Mouse (Mus musculus) thymus, postnatal 36 days (tissue): ENCODE measurements around the gene Fam174b.

Experiments
- DNase-seq, 2 experiments: peaks; one replicate each; pipeline ENCODE4 v3.0.0; 2022; ENCODE audit warnings: mixed read lengths in 2 of 2

Gene Fam174b

DNA sequence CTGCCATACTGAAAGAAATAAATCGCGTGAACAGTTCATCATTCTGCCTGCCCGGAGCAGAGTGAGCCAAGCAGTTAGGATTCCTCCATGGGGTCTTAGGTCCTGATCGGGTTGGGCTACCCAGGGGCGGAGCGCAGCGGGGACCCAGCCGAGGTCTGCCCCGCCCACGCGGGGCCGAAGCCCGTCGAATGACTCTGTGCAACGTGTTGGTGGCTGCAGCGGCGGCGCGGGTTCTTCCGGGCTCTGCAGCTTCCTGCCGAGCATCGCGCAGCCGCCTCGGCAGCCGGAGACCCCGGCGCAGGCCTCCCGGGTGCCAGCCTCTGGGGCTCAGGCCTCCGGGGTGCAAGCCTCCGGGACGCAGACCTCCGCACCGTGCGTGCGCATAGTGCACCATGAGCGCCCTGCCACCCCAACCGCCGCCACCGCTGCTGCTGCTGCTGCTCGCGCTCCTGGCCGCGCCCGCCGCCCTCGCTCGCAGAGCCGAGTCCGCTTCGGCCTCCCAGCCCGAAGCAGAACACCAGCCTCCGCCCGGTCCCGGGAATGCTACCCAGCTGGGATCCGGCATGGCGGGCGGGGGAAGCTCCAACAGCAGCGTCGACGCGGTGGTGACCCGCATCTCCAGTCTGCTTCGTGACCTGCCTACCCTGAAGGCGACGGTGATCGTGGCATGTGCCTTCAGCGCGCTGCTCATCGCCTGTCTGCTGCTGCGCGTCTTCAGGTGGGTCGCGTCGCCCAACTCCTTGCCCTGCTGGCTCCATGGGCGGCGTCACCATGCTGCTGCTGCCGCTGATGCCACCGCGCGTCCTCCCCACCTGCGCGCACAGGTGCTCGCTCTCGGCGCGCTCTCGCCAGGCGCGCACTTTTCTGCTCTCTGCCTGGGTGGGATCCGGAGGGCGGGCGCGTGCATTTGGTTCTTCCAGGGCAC lies at the start of gene Fam174b:
Fam174b (plus strand) TSS at position 192 of the 925 bp plus-strand sequence.
- DNase-seq = peak; percentile 58 to 67

DNA sequence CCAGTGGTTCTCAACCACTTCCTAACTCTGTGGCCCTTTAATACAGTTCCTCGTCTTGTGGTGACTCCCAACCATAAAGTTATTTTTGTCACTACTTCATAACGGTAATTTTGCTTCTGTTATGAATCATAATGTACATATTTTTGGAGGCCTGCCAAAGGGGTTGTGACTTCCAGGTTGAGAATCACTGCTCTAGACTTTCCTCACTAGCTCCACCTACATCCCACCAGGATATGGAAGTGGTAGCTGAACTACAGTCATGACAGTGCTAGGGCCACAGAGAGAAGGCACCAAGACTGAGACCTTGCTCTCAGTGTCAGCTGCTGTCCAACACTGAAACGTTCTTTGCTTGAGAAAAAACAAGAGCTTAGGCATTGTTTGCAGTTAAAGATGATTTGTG lies 43.0 kb upstream of the Fam174b start:
- no peak for DNase-seq

DNA sequence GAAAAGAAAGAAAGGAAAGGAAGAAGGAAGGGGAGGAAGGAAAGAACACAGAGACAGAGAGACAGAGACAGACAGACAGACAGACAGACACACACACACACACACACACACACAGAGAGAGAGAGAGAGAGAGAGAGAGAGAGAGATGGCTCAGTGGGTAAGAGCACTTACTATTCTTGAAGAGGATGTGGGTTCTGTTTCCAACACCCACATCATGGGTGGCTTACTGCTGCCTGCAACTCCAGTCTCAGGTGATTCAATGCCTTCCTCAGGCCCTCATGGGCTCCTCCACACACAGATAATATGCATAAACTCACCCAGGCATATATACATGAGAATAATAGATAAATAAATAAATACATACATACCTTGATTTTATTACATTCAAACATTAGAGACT lies 35.8 kb upstream of the Fam174b start:
- DNase-seq = no peak

- DNase-seq = no peak
Measured at GRCm38 (mm10) chr7:73713506-73713905, 26.6 kb upstream of the Fam174b start.

GRCm38 (mm10) chr7:73715928-73716749 lies 24.0 kb upstream of the Fam174b start:
- DNase-seq = no peak

GRCm38 (mm10) chr7:73716841-73717240 lies 23.3 kb upstream of the Fam174b start:
- DNase-seq = no peak

- DNase-seq = no peak
Measured at GRCm38 (mm10) chr7:73718031-73718430, 22.1 kb upstream of the Fam174b start.

DNA sequence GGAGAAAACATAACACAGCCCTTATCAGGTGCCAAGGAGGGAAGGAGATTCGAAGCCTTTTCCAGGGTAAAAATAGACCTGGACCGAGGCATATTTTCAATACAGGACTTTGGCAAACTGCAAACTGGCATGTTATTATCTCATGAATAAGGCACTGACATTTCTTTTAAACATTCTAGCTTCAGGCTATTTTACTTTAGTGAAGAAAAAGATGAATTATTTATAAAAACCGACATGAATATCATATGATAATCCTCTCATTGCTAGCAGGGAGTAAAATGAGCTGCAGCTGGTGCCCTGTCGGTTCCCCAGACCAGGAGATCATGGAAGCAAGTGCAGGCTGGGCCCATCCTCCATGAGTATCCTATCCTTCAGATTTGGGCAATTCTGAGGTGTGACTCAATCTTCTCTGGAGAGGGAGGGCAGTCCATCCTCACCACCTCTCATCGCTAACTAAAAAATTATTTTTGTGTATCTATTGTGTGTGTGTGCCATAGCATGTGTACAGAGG lies 21.6 kb upstream of the Fam174b start:
- DNase-seq = no peak

- DNase-seq = no peak
Measured at GRCm38 (mm10) chr7:73721046-73721445, 19.1 kb upstream of the Fam174b start.

DNA sequence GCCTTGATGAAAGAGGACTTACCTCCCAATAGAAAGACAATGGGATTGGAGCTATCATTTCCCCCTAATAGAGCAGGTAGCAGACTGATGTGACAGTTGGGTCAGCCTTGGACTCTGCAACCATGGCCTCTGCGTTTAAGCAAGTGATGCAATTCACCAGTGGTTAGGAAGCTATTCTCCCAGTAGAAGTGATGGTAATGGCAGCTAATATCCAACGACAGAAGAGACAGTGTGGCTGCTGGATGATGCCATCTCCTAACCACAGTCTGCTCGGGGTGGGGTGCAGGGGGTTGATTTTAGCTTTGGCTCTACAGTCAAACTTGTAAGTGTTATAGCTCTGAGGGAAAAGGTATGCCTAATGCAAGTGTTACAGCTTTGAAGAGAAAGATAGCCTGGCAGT lies 18.3 kb upstream of the Fam174b start:
- DNase-seq = no peak

DNA sequence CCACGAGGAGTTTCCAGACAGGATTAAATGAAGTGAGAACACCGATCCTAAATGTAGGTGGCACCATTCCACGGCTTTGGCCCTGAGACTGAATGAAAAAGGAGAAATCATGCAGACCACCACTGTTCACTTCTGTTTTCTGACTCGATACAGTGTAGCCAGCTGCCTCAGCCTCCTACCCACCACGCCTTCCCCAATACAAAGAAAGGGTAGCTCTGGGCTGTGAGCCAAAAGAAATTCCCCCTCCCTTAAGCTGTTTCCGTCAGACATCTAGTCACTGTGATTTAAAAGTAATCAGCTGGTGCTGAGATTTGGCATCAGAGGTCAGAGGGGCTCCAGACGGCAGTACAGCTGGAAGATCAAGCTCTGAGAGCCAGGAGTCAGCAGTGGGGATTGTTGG lies 10.2 kb upstream of the Fam174b start:
- DNase-seq = no peak

GRCm38 (mm10) chr7:73730430-73731022 lies 9.6 kb upstream of the Fam174b start:
- DNase-seq = no peak

DNA sequence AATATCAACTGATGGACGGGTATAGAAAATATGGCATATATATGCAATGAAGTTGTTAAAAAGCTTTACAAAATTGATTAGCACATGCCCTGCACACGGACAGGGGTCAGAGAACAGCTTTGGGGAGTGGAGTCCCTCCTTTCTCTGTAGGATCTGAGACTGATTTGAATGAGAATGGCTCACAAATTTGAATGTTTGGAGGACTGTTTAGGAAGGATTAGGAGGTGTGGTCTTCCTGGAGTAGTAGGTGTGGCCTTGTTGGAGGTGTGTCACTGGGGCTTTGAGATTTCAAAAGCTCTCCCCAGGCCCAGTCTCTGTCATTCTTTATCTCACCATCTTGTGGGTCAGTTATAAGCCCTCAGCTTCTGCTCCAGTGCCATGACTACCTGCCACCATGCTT lies 4.1 kb upstream of the Fam174b start:
- DNase-seq = no peak

GRCm38 (mm10) chr7:73741392-73741791 lies 1.3 kb downstream of the Fam174b start:
- no peak for DNase-seq

DNA sequence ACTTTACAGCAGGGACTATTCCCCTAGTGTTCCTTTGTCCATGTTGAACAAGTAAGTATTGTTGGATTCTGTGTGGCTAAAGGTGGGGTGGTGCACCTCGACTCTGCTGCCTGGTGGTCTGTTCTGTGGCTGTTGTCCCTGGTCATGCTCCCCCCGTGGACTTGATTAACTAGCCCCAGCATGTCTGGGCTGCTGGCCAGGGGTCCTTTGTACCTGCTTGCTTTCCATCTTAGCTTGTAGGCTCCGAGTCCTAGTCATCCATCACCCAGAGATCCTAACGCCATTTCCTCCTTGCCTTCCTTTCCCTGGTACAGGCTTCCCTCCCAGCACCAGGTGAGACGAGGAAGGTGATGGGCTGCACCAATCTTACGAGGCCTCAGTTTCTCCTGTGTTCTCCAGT lies 1.7 kb downstream of the Fam174b start:
- DNase-seq = no peak

DNA sequence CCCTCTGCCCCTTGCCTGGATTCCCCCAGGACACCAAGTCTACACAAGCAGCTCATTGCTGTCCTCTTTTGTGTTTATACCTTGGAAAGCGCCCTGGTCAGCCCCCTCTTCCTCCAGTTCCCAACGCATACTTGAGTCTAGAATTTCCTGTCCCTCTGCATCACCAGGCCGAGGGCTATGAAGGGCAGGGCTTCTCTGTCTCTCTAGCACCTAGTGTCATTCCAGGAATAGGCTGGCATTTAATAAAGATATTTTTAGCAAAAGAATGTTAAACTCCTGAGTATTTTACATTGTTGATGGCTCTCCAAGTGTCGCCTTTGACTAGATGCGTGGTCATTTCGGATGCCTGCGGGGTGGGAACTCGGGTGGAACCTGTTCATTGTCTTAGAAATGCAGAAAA lies 3.0 kb downstream of the Fam174b start:
- DNase-seq = no peak

GRCm38 (mm10) chr7:73743831-73744370 lies 3.8 kb downstream of the Fam174b start:
- no peak for DNase-seq

GRCm38 (mm10) chr7:73745903-73746302 lies 5.8 kb downstream of the Fam174b start:
- DNase-seq = no peak

DNA sequence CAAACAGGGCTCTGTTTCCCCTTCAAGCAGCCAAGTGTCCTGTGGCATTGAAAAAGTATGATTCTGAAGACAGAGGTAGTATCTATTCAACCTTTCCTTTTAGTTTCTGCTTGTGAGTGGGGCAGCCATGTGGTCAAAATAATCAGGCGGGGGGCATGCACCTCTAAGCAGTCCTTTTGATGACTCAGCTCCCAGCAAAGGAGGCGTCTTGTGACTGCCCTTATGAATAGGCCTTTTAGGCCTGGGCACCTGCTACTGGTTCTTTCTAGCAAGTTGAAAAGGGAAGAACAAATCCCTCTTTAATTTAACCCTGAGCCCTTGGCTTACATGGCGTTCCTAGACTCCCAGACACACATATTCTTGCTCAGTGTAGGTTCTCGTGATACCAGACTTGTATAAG lies 6.7 kb downstream of the Fam174b start:
- DNase-seq = no peak

GRCm38 (mm10) chr7:73747531-73747930 lies 7.4 kb downstream of the Fam174b start:
- no peak for DNase-seq

- DNase-seq = no peak
Measured at GRCm38 (mm10) chr7:73748437-73749108, 8.5 kb downstream of the Fam174b start.

- no peak for DNase-seq
Measured at GRCm38 (mm10) chr7:73749339-73749738, 9.2 kb downstream of the Fam174b start.
